Mouse (Mus musculus): ENCODE measurements at regions not wholly inside any gene's neighbourhood (a gene's known extent, or its start where the extent isn't known, plus 50 kb on each side); places are given as distances from the start of the nearest gene placed in this dataset.

DNA sequence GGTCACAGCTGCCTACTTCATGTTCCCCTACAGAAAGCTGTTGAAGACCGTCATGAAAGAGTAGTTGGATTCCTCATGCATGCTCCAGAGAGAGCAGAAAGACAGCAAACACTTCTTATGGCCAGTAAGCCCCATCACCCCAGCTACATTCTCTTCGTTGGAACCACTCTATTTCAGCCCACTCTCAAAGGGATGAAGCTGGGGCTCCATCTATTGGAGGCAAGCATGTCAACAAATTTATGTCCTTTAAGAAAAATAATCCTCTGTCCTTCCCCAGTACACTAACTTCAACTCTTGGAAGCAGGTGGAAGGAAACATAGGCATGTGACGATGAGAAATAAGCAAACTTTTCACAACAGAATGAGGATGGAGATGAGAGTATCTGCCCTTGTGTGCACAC, 438.5 kb downstream of the Cdk5rap2 start:
- DNase-seq: no peak

DNA sequence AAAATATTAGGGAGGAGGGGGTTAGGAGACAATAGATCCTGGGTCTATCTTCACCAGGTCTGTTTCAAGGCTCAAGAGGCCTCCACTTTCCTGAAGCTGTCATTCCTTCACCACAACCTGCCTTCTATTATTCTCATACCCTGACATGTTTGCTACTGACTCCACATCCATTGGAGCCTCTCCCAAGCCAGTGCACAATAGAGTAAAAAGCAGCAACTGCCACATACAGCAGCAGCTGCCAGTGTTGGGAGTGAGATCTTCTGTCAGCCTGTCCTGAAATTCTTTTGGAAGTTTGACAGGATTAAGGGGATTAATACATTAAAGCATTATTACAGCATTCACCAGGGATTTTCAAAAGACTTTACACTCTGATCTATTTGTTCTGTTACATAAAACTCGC, 441.8 kb downstream of the Cdk5rap2 start:
- no peak for DNase-seq

Data from kidney, postnatal 25 days (tissue).